Mouse (Mus musculus): Measurements from ENCODE around the gene Nsmce4a.

GRCm38 (mm10) chr7:130613973-130614372 is 41.1 kb upstream of the Nsmce4a start:
- TF ChIP-seq ZC3H11A (IDR thresholded peaks at IDR 0.05; ENCODE audit: borderline replicate concordance, low read depth, low read length) (no peak), ZNF384 (IDR thresholded peaks at IDR 0.05; ENCODE audit: low read depth, low read length) (no peak), CHD2 (IDR thresholded peaks at IDR 0.05; ENCODE audit: low read depth, low read length) (no peak), MAFK (IDR thresholded peaks at IDR 0.05; ENCODE audit: insufficient read depth, low read depth, low read length) (no peak)
